Mouse (Mus musculus) midbrain, embryonic 15.5 days (tissue): ENCODE measurements at regions not wholly inside any gene's neighbourhood (a gene's known extent, or its start where the extent isn't known, plus 50 kb on each side); places are given as distances from the start of the nearest gene placed in this dataset.

ENCODE experiments used
- ATAC-seq: fragments of 200-750 bp; cut with Nextera tagmentation; replicated peaks from 2 replicates; pipeline ENCODE4 v1.8.0; 2017; ENCODE audit warnings: moderate TSS enrichment
- H3K27ac ChIP-seq: fragments of 300-500 bp; sonication (generic); 2 replicates; pipeline ENCODE4 v1.5.1; 2015; ENCODE audit warnings: mild to moderate bottlenecking, inconsistent platforms
- H3K27me3 ChIP-seq: fragments of 300-500 bp; sonication (generic); replicated peaks from 2 replicates; pipeline ENCODE4 v1.6.1; 2015; ENCODE audit warnings: inconsistent platforms
- H3K36me3 ChIP-seq: fragments of 300-500 bp; sonication (generic); replicated peaks from 2 replicates; pipeline ENCODE4 v1.6.1; 2015; ENCODE audit warnings: inconsistent platforms
- H3K4me1 ChIP-seq: fragments of 300-500 bp; sonication (generic); 2 replicates; pipeline ENCODE4 v1.6.1; 2015; ENCODE audit warnings: inconsistent platforms
- H3K4me2 ChIP-seq: fragments of 300-500 bp; sonication (generic); 2 replicates; pipeline ENCODE4 v1.6.1; 2015; ENCODE audit warnings: inconsistent platforms, mild to moderate bottlenecking, moderate library complexity
- H3K4me3 ChIP-seq: fragments of 300-500 bp; sonication (generic); 2 replicates; pipeline ENCODE4 v1.5.1; 2015; ENCODE audit warnings: mild to moderate bottlenecking, inconsistent platforms
- H3K9ac ChIP-seq: fragments of 300-500 bp; sonication (generic); 2 replicates; pipeline ENCODE4 v1.6.1; 2015; ENCODE audit warnings: mild to moderate bottlenecking, inconsistent platforms
- H3K9me3 ChIP-seq: fragments of 300-500 bp; sonication (generic); 2 replicates; pipeline ENCODE4 v1.6.1; 2016; ENCODE audit warnings: inconsistent platforms
- WGBS: fragments of 180-500 bp; shearing (Covaris S2); methylation state at CpG from one replicate; pipeline ENCODE4 v1.1.7; 2015; ENCODE audit warnings: mixed read lengths; 5-methylcytosine and 5-hydroxymethylcytosine counted together

DNA sequence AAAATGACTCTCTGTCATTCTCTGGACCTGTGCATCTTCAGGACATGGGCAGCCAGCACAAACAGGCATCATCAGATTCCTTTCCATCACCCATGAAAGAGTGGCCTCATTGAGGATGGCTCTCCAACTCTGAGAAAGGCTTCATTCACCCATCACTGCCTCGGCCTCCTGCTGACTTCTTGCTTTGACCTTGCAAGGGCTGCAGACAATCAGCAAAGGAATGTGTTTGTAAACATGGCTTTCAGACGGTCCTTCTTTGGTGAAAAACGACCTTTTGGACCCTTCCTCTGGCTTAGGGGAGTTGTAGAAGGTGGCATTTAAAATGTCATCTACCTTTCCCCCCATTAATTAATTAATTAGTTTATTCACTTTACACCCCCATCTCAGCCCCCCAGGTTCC lies 134.3 kb downstream of the Moxd1 start:
- WGBS = 25% methylated on average over 3 of the region's 3 CpGs
- Histone ChIP-seq H3K27ac (no peak overlapping the region), H3K36me3 (no peaks in the 10 kb centered on the region), H3K4me1 (no peaks in the 10 kb centered on the region), H3K9ac (no peak overlapping the region), H3K9me3 (no peaks in the 10 kb centered on the region), H3K27me3 (no peaks in the 10 kb centered on the region), H3K4me3 (no peak overlapping the region), H3K4me2 (no peak overlapping the region)
- ATAC-seq = no peak

DNA sequence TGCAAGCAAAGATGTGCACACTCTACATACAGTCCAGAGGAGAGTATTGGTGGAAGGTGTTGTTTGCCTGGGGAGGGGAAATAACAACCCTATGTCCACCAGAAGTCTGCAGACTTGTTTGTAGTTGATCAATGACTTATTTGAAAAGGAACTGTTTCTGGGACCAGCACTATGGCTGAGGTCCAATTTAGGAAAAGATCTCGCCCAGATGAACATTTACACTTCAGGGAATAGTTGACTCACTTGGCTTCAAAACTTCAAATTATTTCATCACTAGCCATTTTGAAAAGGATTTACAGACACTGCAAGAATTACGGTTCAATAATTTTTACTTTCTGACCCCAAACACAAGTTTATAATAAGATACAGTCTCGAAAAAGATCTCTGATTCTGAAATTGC lies 138.1 kb downstream of the Moxd1 start:
- no peak overlapping the region for H3K4me2 ChIP-seq
- 88% methylated on average over 3 of the region's 3 CpGs for WGBS
- no peaks in the 10 kb centered on the region for H3K36me3 ChIP-seq
- no peak overlapping the region for H3K4me3 ChIP-seq
- no peaks in the 10 kb centered on the region for H3K9me3 ChIP-seq
- ATAC-seq = no peak
- no peaks in the 10 kb centered on the region for H3K27me3 ChIP-seq
- H3K9ac ChIP-seq = no peak overlapping the region
- no peak overlapping the region for H3K27ac ChIP-seq
- H3K4me1 ChIP-seq = no peaks in the 10 kb centered on the region

DNA sequence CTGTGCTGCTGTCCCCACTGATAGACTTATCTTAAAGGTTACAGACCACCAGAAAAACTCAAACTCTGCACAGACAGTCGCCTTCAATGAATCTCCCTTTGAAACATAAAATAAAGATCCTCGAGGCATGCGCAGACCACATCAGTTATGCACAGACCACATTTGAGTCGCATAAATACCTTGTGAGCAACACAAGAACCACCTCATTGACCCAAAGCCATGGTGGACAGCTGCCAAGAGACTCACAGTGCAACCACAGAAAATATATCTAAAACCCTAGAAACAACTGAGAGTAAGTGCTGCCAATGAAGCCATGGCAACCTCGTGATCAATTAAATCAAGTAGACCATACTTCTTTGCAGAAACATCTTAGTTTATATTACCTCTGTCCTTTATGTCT lies 142.1 kb downstream of the Moxd1 start:
- 75% methylated on average over 5 of the region's 5 CpGs for whole genome bisulfite sequencing
- Histone ChIP-seq H3K9me3 (no peaks in the 10 kb centered on the region), H3K4me2 (no peak overlapping the region), H3K4me1 (no peaks in the 10 kb centered on the region), H3K9ac (no peak overlapping the region), H3K36me3 (no peaks in the 10 kb centered on the region), H3K4me3 (no peak overlapping the region), H3K27me3 (no peaks in the 10 kb centered on the region), H3K27ac (no peak overlapping the region)
- no peak for ATAC-seq

DNA sequence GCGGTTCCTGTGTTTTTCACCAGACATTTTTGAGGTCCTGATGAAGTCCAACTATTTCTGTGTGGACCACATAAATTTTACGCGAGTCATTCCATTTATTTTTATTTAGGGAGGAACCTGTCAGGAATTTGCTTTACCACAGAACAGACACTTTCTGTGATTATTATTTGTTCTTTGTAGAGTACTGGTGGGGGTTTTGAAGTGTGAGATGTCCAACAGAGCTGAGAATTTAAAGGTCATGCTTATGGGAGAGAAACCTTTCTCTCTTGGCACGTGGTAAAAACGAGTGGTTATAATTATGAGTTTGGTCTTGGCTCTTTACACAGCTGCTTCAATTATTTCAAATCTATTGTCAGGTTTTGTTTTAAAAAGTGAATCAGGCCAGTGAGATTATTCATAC lies 143.7 kb downstream of the Moxd1 start:
- H3K4me2 ChIP-seq = no peak overlapping the region
- 74% methylated on average over 5 of the region's 5 CpGs for WGBS
- H3K9me3 ChIP-seq = no peaks in the 10 kb centered on the region
- no peak overlapping the region for H3K9ac ChIP-seq
- H3K4me3 ChIP-seq = no peak overlapping the region
- H3K4me1 ChIP-seq = no peaks in the 10 kb centered on the region
- no peaks in the 10 kb centered on the region for H3K36me3 ChIP-seq
- ATAC-seq = no peak
- H3K27me3 ChIP-seq = no peaks in the 10 kb centered on the region
- no peak overlapping the region for H3K27ac ChIP-seq

GRCm38 (mm10) chr10:24373957-24374356 lies 150.6 kb downstream of the Moxd1 start:
- H3K36me3 ChIP-seq = no peaks in the 10 kb centered on the region
- H3K27ac ChIP-seq = no peak overlapping the region
- H3K4me3 ChIP-seq = no peak overlapping the region
- WGBS = 71% methylated on average over 6 of the region's 6 CpGs
- H3K9me3 ChIP-seq = no peaks in the 10 kb centered on the region
- H3K4me1 ChIP-seq = no peaks in the 10 kb centered on the region
- no peaks in the 10 kb centered on the region for H3K27me3 ChIP-seq
- H3K4me2 ChIP-seq = no peak overlapping the region
- H3K9ac ChIP-seq = no peak overlapping the region
- no peak for ATAC-seq

DNA sequence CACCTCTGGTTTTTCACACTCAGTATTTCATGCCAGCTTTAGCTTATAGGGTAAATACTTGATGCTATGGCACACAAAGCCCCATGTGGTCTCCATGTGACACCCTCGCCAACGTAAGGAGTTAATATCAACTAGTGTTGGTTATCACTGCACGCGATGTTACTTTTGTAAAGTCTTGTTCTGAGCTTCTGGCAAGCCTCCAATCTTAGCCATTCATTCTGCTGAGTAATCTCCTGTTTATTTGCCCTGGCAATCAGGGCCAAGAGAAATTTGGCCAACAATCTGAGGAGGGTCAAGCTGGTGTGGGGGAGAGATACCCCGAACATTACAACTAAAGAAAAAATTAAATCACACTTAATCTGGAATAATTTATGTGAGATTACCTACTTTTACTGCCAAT lies 156.0 kb downstream of the Moxd1 start:
- Histone ChIP-seq H3K27ac (no peak overlapping the region), H3K4me2 (no peak overlapping the region), H3K9ac (no peak overlapping the region), H3K4me1 (no peaks in the 10 kb centered on the region), H3K4me3 (no peak overlapping the region), H3K36me3 (no peaks in the 10 kb centered on the region), H3K9me3 (no peaks in the 10 kb centered on the region), H3K27me3 (no peaks in the 10 kb centered on the region)
- no peak for ATAC-seq
- whole genome bisulfite sequencing = 71% methylated on average over 5 of the region's 5 CpGs

DNA sequence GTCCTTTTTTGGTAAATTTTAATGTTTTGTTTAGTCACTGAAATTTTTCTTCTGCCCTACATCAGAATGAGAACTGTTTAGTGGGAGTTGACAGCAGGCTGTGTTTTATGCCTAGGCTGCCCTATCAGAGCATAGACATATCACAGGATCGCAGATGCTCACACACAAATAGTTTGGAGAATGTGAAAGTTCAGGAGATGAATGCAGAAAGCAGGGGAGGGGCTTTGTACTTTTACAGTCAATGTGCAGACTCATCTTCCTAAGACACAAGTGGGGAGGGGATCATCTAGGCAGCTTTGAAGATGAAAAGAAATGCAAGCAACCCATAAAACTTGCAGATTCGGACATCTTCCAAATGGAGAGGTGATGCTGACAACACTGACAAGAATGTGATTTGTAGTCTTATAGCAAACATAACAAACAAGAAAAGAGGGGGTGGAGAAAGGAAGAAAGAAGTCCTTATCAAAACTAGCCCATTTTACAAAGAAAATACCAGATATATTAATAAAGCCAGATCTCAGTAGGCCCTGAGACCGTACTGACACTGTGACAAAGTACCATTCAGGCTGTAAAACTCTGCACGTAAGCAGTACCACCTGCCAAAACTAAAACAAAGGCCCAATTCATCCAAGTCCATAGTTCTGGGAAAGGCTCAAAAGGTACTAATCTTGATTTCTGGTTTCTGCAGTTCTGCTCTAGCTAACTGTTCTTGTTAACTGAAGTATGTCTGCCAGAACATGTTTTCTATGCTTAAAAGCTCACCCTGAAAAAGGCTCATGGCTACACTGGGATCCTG lies 157.4 kb downstream of the Moxd1 start:
- Histone ChIP-seq H3K36me3 (no peaks in the 10 kb centered on the region), H3K9me3 (no peaks in the 10 kb centered on the region), H3K4me2 (no peak overlapping the region), H3K4me1 (no peaks in the 10 kb centered on the region), H3K4me3 (no peak overlapping the region), H3K27me3 (no peaks in the 10 kb centered on the region), H3K9ac (no peak overlapping the region), H3K27ac (no peak overlapping the region)
- WGBS = 86% methylated on average over 4 of the region's 4 CpGs
- no peak for ATAC-seq

DNA sequence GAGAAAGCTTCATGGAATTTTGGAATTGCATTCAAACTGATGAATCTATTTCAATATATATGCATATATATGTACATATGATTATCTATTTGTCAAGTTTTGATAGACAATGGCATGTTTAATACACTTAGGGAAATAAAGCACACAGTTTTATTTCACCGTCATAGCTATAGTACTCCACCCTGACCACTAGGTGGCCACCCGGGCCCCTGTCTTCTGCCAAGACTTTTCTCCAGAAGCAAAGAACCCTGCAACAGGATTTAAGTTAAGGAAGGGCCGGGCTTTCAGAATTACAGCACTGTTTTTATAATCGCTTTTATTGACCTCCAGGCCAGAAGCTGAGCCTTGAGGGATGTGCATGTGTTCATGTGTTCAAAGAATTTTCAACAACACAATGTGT lies 158.6 kb downstream of the Moxd1 start:
- Histone ChIP-seq H3K36me3 (no peaks in the 10 kb centered on the region), H3K9me3 (no peaks in the 10 kb centered on the region), H3K4me3 (no peak overlapping the region), H3K4me2 (no peak overlapping the region), H3K27ac (no peak overlapping the region), H3K4me1 (no peaks in the 10 kb centered on the region), H3K27me3 (no peaks in the 10 kb centered on the region), H3K9ac (no peak overlapping the region)
- WGBS = 20% methylated on average over 4 of the region's 4 CpGs
- ATAC-seq = no peak

- no peaks in the 10 kb centered on the region for H3K9me3 ChIP-seq
These were observed 160.7 kb downstream of the Moxd1 start for GRCm38 (mm10) chr10:24384061-24384460.

DNA sequence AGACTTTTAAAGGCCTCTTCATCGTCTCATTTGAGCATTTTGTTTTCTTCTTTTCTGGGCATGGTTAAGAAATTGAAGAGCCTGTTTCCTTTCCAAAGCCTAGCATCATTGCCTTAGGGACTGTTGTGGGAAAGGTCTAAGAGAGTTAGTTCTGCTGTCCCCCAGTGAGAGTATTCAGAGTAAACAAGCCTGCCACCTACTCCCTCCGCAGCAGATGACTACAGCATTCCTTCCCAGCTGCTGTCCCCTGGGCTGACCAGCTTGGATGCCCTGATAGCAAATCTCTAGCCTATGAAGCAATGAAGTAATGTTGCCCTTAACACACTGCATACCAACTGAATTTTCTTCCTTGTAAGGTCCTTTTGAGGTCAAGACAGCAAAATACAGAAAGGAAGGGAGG lies 164.9 kb downstream of the Moxd1 start:
- no peak overlapping the region for H3K9ac ChIP-seq
- no peak overlapping the region for H3K4me3 ChIP-seq
- no peaks in the 10 kb centered on the region for H3K36me3 ChIP-seq
- no peaks in the 10 kb centered on the region for H3K9me3 ChIP-seq
- H3K27me3 ChIP-seq = no peaks in the 10 kb centered on the region
- H3K4me1 ChIP-seq = no peaks in the 10 kb centered on the region
- H3K27ac ChIP-seq = no peak overlapping the region
- 70% methylated on average over 2 of the region's 2 CpGs for WGBS
- no peak for ATAC-seq
- no peak overlapping the region for H3K4me2 ChIP-seq

More at GRCm38 (mm10) chr10:24384061-24384460, 160.7 kb downstream of the Moxd1 start:
- H3K4me1 ChIP-seq = no peaks in the 10 kb centered on the region
- no peaks in the 10 kb centered on the region for H3K27me3 ChIP-seq
- no peak for ATAC-seq
- H3K36me3 ChIP-seq = no peaks in the 10 kb centered on the region
- WGBS = 91% methylated on average over 2 of the region's 2 CpGs
- H3K27ac ChIP-seq = no peak overlapping the region
- no peak overlapping the region for H3K4me2 ChIP-seq
- no peak overlapping the region for H3K9ac ChIP-seq
- H3K4me3 ChIP-seq = no peak overlapping the region

DNA sequence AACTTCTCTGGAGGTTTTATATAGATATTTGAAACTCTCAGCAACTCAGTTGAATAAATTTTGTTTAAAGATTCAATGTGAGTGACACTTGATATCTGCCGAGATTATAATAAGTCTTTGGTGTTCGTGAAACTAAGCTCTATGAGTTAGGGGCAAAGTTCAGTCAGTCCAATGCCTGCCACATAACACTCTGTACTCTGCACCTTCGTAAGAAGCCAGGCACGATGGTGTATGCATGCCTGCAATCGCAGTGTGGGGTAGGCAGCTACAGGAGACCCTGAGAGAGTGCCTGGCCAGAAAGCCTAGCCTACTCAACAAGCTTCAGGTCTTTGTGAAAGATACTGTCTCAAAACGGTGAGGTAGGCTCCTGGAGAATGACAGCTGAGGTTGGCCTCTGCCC lies 167.7 kb downstream of the Moxd1 start:
- WGBS = 85% methylated on average over 6 of the region's 6 CpGs
- Histone ChIP-seq H3K27me3 (no peaks in the 10 kb centered on the region), H3K27ac (no peak overlapping the region), H3K4me1 (no peaks in the 10 kb centered on the region), H3K4me2 (no peak overlapping the region), H3K4me3 (no peak overlapping the region), H3K9ac (no peak overlapping the region), H3K36me3 (no peaks in the 10 kb centered on the region), H3K9me3 (no peaks in the 10 kb centered on the region)
- ATAC-seq = no peak

GRCm38 (mm10) chr10:24392066-24392465 lies 168.7 kb downstream of the Moxd1 start:
- 84% methylated on average over 3 of the region's 3 CpGs for WGBS
- Histone ChIP-seq H3K27ac (no peak overlapping the region), H3K36me3 (no peaks in the 10 kb centered on the region), H3K4me2 (no peak overlapping the region), H3K27me3 (no peaks in the 10 kb centered on the region), H3K4me3 (no peak overlapping the region), H3K4me1 (no peaks in the 10 kb centered on the region), H3K9ac (no peak overlapping the region), H3K9me3 (no peaks in the 10 kb centered on the region)
- no peak for ATAC-seq

DNA sequence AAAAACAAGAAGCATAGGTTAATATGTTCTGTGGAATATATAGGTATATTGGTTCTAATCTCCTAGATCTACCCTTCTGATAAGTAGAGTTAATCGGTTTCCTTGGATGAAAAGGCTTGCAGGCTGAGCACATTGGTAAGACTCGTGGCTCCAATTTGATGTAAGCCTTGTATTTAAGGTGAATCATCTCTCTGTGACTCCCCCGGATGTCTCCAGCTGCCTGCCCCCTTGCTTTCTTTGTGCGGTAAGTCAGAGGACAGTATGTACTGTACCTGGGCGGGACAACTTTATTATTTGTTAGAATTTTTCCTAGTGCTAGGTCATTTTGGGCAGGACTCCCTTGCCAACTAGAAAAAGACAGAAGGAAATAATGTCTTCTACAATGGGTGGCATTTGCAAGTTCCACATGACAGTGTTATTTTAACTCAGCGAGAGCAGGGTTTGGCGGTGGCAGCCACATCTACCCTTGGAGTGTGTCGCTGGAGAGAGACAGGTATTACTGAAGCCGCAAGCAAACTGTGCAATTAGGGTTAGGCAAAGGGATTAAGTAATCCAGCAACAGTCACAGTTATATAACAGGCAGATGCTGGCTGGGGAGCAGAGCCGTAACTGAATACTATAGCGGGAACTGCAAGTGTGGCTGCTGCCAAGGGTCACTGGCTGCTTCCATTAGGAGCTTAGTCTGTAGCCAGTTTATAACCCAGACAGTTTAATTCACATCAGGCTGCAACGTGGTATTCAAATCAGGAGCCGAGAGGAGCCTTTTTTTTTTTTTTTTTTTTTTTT lies 172.9 kb downstream of the Moxd1 start:
- H3K36me3 ChIP-seq = no peaks in the 10 kb centered on the region
- H3K27me3 ChIP-seq = no peaks in the 10 kb centered on the region
- H3K4me1 ChIP-seq = no peaks in the 10 kb centered on the region
- no peak overlapping the region for H3K9ac ChIP-seq
- H3K9me3 ChIP-seq = no peaks in the 10 kb centered on the region
- WGBS = 68% methylated on average over 13 of the region's 13 CpGs
- no peak overlapping the region for H3K4me3 ChIP-seq
- no peak overlapping the region for H3K4me2 ChIP-seq
- H3K27ac ChIP-seq = no peak overlapping the region
- no peak for ATAC-seq
